Mouse (Mus musculus): ENCODE data around the gene Hist1h2ae.
"Not testable (repeated sequence)": the region's sequence is repeated elsewhere in the genome, so short reads cannot be mapped to it uniquely, and the experiment has no call there.

Gene Hist1h2ae

DNA sequence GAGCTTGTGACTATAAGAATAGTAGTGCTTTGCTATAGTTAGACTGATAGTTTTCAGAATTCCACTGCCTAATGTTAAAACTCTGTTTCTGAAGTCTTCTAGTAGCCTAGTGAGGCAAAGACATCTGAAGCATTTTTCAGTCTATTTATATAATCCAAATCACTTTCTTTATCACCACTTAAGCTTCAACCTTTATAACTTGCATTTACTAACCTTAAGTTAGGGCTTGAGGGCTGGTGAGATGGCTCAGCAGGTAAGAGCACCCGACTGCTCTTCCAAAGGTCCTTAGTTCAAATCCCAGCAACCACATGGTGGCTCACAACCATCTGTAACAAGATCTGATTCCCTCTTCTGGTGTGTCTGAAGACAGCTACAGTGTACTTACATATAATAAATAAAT is 31.2 kb downstream of the Hist1h2ae start:
- DNase-seq (ENCODE audit: low spot score): not testable (repeated sequence)

DNA sequence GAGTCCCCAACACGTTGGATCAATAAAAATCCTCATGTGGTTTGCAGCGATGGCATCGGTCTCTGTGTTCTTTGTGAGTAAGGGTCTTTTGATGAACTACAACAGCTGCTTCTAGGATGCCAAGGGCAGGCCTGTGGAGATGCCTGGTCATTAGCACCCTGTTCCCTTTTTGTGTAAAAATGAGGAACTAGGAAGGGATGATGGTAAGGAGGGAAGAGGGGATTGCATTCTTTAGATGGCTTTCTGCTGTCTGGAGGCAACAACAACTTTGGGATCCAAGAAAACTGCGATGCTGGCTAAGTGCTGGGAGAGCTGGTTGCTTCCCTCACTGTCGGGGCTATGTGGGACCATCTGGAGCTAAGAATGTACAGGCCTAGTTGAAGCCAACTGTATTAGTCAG is 32.8 kb downstream of the Hist1h2ae start:
- no peak for DNase-seq (ENCODE audit: low spot score)

DNA sequence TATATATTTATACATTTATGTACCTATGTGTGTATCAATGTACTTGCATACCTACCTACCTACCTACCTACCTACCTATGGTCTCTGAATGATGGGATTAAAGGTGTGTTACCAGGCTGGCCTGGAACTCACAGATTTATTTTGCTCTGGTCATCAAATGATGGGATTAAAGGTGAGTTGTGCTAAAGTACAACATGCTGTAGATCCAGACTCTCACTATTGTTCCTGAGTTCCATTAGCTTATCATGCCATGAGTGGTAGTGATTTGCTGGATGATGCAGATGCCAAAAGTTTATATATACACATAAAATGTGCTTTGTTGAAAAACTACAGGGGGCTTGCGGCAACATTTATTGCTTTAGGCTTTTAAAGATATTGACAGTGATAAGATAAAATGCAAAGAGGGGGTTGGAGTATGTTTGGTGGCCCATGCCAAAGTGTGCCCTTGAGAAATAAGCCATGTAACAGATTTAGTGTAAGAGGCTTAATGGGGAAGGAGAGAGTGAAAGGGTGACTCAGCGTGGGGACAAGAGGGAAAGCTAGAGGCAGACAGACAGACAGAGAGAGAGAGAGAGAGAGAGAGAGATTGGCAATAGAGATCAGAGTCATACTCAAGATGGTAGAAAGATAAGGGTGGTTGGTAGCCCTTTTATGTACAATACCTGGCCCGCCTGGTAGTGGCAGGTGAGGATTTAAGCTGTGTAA is 33.9 kb downstream of the Hist1h2ae start:
- no peak for DNase-seq (ENCODE audit: low spot score)

DNA sequence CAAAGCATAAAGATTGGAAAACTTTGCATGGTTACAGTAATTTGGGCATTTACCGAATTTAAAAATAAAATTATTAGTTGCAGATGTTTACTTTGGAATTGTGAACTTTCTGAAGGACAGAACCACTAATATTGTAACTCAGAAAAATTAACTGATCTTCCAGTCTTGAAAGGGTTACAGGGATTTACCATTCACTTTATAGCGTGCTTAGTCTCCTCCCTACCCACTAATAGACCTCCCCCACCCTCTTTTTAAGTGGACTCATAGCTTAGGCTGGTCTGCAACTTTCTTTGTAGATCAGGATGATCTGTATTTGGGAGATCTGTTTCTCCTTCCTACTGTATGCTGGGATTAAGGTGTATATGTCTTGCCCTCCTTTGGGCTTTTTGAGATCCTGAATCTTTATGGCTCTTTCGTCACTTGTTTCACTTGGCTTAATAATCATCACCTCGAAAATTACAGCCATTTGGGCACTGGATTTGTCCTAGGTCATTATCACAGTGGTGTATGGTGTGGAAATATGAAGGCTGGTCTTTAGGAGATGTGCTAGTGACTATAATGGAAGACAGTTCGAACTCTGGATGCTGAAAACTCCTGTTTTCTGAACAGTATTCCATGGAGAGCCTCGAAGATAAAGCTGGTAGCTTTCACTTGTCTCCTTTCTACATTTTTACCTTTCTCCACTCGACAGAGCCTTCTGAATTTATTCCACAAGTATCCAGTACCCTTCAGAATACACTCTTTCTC is 34.8 kb downstream of the Hist1h2ae start:
- no peak for DNase-seq (ENCODE audit: low spot score)

DNA sequence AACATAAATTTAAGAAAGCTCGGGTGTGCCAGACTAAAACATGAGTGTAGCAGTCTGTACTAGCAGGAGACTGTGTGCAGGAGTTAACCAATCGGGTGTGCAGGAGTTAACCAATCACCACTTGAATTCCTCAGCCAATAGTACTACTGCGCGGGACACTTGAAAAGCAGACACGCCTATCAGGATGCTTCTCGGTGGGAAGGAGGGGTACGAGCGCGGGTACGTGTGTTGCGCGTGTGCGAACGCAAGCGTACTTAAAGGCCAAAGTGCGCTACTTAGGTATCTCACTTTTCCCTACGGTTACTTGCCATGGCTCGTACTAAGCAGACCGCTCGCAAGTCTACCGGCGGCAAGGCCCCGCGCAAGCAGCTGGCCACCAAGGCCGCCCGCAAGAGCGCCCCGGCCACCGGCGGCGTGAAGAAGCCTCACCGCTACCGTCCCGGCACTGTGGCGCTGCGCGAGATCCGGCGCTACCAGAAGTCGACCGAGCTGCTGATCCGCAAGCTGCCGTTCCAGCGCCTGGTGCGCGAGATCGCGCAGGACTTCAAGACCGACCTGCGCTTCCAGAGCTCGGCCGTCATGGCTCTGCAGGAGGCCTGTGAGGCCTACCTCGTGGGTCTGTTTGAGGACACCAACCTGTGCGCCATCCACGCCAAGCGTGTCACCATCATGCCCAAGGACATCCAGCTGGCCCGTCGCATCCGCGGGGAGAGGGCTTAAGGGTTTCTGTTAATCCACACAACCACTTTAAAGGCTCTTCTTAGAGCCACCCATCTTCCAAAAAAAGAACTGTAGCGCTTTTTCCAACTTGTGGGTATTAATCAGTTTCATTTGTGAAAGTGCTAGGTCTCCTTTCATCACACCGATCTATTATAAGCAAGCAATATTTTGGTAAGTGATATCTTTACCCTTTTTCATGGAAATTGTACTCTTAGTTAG is 35.6 kb downstream of the Hist1h2ae start, which contains the start of gene Hist1h3g:
Gene Hist1h3g (plus strand): TSS at position 286 of the 939 bp plus-strand sequence.
- DNase-seq (ENCODE audit: low spot score): not testable (repeated sequence)

DNA sequence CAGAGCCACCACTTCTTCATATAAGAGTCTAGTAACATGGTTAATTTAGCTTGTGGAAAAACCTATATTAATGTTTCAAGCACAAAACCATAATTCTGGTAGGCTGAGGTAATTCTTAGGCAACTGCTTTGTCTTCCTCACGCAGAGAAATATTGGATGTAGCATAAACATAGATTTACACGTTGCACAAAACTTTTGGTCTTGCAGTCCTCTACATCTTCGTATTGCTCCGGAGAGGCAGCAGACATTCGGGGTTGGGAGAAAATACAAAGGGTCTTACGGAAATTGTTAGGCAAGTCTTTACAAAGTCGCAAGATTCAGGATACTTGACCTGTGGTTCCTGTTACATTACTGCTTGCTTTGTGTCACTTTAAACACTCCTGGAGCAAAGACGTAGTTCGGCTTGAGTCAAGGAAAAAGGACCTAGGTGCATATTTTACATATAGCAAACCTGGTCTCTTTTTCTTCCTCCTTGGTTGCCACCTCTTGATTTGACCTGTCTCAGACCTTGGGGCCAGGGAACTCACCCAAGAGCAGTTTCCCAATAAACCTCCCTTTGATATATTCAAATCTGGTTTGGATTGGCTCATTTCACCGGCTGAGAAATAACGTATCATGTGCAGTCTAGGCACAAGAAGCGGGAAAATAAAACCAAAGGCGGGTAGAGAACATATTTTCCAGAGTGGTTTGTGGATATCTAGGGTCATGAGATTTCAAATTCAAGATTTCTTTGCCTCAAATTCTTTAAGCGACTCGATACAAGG is 36.5 kb downstream of the Hist1h2ae start:
- no peak for DNase-seq (ENCODE audit: low spot score)

DNA sequence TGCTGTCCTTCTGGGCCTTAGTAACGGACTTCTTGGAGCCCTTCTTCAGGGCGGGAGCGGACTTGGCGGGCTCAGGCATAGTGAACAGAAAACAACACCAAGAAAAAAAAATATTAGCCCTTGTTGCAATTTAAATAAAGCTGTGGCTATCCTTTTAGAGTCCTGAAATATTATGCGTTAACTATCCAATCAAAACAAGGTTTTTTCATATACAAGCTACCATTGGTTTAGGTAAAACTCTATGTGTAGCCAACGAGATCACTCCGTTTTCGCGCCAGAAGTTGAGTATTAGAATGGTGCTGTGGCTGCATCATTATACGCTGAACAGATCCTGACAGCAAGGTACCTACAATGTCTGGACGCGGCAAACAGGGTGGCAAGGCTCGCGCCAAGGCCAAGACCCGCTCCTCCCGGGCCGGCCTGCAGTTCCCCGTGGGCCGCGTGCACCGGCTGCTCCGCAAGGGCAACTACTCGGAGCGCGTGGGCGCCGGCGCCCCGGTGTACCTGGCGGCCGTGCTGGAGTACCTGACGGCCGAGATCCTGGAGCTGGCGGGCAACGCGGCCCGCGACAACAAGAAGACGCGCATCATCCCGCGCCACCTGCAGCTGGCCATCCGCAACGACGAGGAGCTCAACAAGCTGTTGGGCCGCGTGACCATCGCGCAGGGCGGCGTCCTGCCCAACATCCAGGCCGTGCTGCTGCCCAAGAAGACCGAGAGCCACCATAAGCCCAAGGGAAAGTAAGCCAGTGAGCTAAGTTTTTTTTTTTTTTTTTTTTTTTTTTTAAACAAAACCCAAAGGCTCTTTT is 37.3 kb downstream of the Hist1h2ae start, which contains the start of gene Hist1h2af:
Gene Hist1h2af (plus strand): TSS at position 347 of the 808 bp plus-strand sequence.
- DNase-seq (ENCODE audit: low spot score): not testable (repeated sequence)

DNA sequence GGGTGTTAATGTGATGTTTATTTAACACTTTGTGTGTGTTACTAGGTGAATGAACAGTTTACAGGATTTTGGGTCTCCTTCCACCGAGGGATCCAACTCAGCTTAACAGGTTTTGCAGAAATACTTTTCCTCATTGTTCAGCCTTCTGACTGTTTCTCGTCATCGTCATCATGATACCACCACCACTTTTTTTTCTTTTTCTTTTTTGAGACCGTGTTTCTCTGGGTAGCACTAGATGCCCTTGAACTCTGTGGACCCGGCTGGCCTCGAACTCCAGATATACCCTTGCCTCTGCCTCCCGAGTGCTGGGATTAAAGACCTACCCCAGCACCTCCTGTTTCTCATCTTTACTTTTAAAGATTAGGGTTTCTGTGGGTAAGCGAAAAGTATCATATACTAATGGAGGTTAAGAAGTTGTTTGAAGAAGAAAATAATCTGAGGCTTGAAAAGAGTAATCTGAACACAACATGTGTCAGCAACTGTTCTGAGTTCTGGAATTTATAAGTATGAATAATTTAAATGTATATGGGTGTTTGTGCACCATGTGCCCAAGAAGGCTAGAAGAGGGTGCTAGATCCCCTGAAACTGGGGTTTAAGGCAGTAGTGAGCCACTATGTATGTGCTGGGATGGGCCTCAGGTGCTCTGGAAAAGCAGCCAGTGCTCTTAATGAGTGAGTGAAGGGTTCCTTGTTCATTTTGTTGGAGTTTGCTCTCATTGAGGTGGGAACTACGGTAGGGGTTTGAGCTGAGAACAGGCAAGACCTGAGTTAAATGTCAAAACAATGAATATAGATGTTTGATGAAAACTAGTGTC is 38.6 kb downstream of the Hist1h2ae start:
- DNase-seq (ENCODE audit: low spot score): no peak

DNA sequence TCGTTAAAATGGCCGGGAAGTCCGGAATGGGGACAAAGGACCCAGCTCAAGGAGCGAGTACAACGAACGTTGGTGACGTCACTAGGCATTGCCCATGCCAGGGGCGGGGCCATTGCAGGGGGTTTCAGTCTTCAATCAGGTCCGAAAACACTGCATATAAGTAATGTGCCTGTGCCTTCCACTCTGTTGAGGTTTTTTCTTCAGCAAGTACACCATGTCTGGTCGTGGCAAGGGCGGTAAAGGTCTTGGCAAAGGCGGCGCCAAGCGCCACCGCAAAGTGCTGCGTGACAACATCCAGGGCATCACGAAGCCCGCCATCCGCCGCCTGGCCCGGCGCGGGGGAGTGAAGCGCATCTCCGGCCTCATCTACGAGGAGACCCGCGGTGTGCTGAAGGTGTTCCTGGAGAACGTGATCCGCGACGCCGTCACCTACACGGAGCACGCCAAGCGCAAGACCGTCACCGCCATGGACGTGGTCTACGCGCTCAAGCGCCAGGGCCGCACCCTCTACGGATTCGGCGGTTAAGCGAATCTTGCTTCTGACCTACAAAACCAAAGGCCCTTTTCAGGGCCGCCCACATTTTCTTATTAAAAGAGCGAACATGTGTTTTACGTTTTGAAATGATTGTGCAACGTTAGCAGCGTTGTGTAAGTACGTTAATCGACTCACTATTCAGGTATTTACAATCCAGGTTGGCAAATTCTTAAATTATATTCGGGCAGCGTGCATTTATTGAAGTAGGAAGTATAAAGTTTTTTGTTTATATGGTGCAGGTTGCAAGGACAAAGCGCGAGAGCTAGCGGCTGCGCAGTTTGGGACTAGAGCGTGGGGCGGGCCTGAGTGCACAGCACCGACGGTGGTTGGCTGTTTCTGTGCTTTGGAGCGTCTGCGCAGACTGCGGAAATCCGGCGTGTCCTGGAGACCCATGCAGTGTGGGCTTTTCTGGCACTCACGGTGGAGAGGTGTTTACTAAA is 39.8 kb downstream of the Hist1h2ae start, which contains the start of gene Hist1h4h:
Gene Hist1h4h (plus strand): TSS at position 150 of the 975 bp plus-strand sequence.
- DNase-seq (ENCODE audit: low spot score): peak; percentile 77

DNA sequence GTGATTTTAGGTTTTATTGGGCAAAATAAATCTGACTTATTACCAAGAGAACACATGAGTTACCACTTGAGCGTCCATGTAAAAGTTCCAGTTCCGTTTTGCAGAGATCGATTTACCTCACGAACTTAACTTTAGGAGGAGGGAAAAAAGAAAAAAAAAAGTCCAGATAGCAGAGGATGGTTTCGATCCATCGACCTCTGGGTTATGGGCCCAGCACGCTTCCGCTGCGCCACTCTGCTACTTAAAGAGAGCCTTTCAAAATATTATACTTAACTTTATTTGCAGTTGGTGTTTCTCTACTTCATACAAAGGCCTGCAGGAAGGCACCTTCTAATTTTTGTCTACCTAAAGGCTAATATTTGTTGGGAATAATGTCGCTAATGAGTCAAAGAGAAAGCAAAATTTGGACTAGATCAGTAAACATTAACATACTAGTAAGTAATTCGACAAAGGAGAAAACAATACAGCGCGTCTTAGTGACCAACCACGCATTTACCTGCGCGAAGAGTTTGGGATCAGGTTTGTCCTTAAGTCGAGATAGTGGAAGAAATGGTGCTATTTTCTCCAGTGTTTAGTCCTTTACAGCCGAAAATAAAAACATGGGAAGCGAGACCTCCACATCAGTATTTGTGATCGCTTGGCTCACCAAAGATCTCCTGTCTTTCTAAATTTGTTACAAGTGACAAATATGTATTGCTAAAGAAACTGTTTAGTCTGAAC is 40.7 kb downstream of the Hist1h2ae start:
- no peak for DNase-seq (ENCODE audit: low spot score)

DNA sequence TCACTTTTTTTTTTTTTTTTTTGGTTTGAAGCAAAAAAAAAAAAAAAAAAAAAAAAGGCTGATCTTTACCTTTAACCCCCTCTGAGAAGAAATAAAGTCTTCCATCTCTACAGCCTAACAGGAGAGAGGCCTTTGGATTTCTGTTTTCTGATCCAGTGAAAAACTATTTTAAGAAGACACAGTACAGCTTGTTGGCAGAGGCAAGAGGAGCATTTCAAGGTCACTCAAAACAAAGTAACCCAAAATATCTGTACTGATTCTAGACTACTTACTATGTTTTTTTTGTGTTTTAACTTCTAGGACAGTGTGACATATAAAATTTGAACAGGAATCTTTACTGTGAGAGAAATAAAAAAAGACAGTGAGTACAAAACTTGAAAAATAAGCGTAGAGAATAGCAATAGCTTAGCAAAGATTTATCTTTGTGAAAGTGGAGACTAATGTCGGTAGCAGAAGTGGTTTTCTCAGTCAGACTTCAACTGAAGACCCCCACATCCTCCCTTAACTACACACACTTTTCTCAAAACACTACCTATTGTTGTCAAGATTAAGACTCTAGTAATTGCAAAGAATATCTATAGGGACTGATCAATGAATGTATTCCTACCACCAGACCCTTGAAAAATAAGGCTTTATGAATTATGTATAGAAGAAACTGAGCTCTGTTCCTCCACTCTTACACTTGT is 41.4 kb downstream of the Hist1h2ae start:
- DNase-seq (ENCODE audit: low spot score): no peak

DNA sequence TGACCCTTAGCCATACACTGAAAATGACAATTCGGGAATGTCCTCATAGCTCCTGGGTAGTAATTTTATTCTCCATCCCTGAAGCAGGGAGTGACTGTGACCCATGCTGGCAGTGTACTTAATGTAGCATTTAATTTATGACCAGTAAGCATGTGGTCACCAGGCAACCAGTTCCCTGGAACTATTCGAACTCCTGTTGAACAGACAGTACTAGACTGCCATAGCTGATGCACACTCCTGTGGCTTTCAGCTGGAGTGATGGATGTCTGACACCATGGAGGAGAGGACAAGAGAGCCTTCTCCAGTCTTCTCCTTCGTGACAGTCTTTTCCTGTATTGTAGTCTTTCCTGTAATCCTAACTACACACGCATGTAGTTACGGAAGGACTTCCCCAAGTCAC is 42.0 kb downstream of the Hist1h2ae start:
- no peak for DNase-seq (ENCODE audit: low spot score)

DNA sequence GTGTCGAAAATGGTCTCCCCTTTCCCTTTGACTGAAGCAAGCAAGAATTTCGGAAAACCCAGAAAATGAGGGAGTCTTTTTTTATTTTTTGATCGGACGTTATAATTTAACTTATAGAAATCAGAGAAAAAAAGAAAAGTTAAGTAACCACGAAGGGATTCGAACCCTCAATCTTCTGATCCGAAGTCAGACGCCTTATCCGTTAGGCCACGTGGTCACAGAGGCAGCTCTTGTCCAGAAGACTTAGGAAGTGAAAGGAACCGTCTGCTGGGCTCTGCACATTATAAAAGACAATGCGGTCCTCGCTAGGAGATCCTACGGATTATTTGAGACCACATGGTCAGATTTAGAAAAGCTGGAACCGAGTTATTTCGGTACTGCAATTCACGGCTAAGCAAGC is 44.7 kb downstream of the Hist1h2ae start:
- peak; percentile 70 for DNase-seq (ENCODE audit: low spot score)

DNA sequence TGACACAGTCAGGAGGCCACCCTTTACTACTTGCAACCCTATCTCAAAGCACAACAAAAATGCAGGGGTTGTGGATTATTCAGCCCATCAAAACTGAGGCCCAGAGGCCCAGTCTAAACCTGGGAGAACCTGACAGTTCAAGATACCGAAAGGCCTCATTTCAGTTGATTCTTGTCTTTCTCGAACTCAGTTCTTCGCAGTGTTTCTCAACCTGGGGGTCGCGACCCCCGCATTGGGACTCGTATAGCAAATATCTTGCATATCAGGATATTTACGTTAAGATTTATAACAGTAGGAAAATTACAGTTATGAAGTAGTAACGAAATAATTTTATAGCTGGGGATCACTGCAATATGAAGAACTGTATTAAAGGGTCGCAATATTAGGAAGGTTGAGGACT is 45.1 kb downstream of the Hist1h2ae start:
- no peak for DNase-seq (ENCODE audit: low spot score)

DNA sequence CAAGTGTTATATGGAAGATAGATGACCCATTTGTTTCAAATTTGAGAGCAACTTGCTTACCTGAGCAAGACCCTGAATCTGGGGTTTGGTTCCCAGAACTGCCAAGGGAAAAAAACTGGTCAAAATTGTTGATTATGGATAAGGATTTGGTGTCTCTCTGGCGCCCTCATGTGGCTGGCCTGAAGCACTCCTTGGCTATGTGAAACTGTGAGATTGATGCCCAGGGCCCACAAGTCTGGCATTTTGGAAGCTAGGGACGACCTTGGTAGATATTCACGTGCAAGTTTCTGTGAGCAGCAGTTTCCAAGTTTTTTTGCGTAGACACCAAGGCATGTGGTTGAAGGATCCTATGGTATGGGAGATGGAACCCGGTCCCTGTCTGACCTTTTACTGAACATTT is 46.4 kb downstream of the Hist1h2ae start:
- DNase-seq (ENCODE audit: low spot score): no peak

DNA sequence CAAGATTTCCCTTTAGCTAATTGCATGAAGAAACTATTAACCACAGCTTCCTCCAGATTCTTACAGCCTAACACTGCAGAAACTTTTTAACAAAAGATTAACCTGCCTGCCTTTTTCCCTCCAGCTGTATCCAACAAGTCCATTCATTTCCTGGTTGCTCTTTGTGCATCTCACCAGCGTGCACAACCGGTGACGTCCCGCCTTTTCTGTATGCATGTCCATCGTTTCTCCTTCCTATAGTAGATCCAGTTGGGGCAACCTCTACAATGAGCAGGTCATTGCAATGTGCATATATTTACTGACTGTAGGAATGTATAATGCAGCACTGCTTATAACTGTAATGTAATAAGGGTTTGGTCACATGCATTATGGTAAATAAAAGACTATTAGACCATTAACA is 47.0 kb downstream of the Hist1h2ae start:
- no peak for DNase-seq (ENCODE audit: low spot score)

DNA sequence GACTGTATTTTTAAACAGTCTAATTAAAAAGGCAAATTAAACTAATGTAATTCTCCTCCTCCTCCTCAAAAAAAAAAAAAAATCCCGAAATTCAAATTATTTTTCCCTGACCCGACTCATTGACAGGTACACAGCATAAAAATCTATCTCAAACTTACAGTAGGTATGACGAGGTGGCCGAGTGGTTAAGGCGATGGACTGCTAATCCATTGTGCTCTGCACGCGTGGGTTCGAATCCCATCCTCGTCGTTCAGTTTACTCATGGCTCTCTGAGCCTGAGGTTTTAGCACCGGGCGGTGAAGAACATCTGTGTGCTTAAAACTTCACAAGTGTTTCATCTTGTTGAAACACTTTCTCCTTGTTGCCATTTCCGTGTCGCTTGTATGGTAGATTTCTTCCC is 49.3 kb downstream of the Hist1h2ae start:
- no peak for DNase-seq (ENCODE audit: low spot score)

Data from urinary bladder, postnatal 10 days (tissue).